Mouse (Mus musculus) embryonic facial prominence, embryonic 15.5 days (tissue): ENCODE data around the gene Col4a2. TPM values are rescaled to one million over a fixed set of nuclear protein-coding genes. Genes with fewer than 3 reads are reported as not detected.
A peak's percentile ranks its signal among the peaks of the same experiment; 100 is the strongest.

Source experiments
- ATAC-seq: fragments of 200-750 bp; cut with Nextera tagmentation; 2 replicates; pipeline ENCODE4 v1.8.0; 2017; ENCODE audit warnings: low read depth, moderate TSS enrichment; ENCODE audit not compliant: insufficient number of reproducible peaks, low FRiP score, low TSS enrichment
- H3K27ac ChIP-seq: fragments of 300-500 bp; sonication (generic); replicated peaks from 2 replicates; pipeline ENCODE4 v1.5.1; 2015; ENCODE audit warnings: mild to moderate bottlenecking, inconsistent platforms
- H3K27me3 ChIP-seq: fragments of 300-500 bp; sonication (generic); 2 replicates; pipeline ENCODE4 v1.6.1; 2015; ENCODE audit warnings: inconsistent platforms
- H3K36me3 ChIP-seq: fragments of 300-500 bp; sonication (generic); 2 replicates; pipeline ENCODE4 v1.6.1; 2015; ENCODE audit warnings: mild to moderate bottlenecking, inconsistent platforms
- H3K4me1 ChIP-seq: fragments of 300-500 bp; sonication (generic); 2 replicates; pipeline ENCODE4 v1.6.1; 2015; ENCODE audit warnings: inconsistent platforms
- H3K4me2 ChIP-seq: fragments of 300-500 bp; sonication (generic); replicated peaks from 2 replicates; pipeline ENCODE4 v1.6.1; 2015; ENCODE audit warnings: mild to moderate bottlenecking, inconsistent platforms
- H3K4me3 ChIP-seq: fragments of 300-500 bp; sonication (generic); replicated peaks from 2 replicates; pipeline ENCODE4 v1.5.1; 2015; ENCODE audit warnings: mild to moderate bottlenecking, inconsistent platforms
- H3K9ac ChIP-seq: fragments of 300-500 bp; sonication (generic); 2 replicates; pipeline ENCODE4 v1.6.1; 2015; ENCODE audit warnings: inconsistent platforms
- H3K9me3 ChIP-seq: fragments of 300-500 bp; sonication (generic); replicated peaks from 2 replicates; pipeline ENCODE4 v1.6.1; 2016; ENCODE audit warnings: inconsistent platforms
- WGBS: fragments of 180-500 bp; shearing (Covaris S2); methylation state at CpG from one replicate; pipeline ENCODE4 v1.1.7; 2015; 5-methylcytosine and 5-hydroxymethylcytosine counted together
- polyA plus RNA-seq: library from polyadenylated mRNA; unstranded; fragments of >200 nt; fragmentation: Nextera tagmentation; extraction: Ambion mirVana; gene quantifications from 2 replicates; pipeline ENCODE4 v1.2.1, GENCODE M21; 2015

The Col4a2 gene
- polyA plus RNA-seq, 1 experiment from 2014 or later = 86.9 TPM

- whole genome bisulfite sequencing = 4% methylated on average over 73 of the region's 73 CpGs
- H3K9ac ChIP-seq = peak within 1 kb of the TSS; percentile 85
- peaks cover 24% of the 10 kb centered on the region for H3K4me1 ChIP-seq
- peak within 1 kb of the TSS; percentile 76 for H3K27ac ChIP-seq
- H3K9me3 ChIP-seq = no peaks in the 10 kb centered on the region
- peak within 1 kb of the TSS; percentile 94 for H3K4me3 ChIP-seq
- peak within 1 kb of the TSS; percentile 84 for H3K4me2 ChIP-seq
- H3K36me3 ChIP-seq = peaks cover 4% of the 10 kb centered on the region
- peaks cover 11% of the 10 kb centered on the region; the same call in 1 of the 2 replicates for H3K27me3 ChIP-seq
- peak; percentile 95 for ATAC-seq
These were observed 184.7 kb downstream of the Col4a2 start, which contains the start of gene Naxd for GRCm38 (mm10) chr8:11497017-11497990. Gene Naxd (plus strand): TSS chr8:11497506.

GRCm38 (mm10) chr8:11498281-11498680, 185.7 kb downstream of the Col4a2 start:
- Histone ChIP-seq H3K9me3 (no peaks in the 10 kb centered on the region), H3K4me2 (peak overlapping the region; percentile 84), H3K4me3 (peak overlapping the region; percentile 94), H3K4me1 (peaks cover 24% of the 10 kb centered on the region), H3K27me3 (peaks cover 11% of the 10 kb centered on the region; the same call in 1 of the 2 replicates), H3K9ac (peak overlapping the region; percentile 85; the same call in 1 of the 2 replicates), H3K27ac (0 out of 2 replicates have a peak overlapping the region, but pooled peaks have one; percentile 44), H3K36me3 (peaks cover 13% of the 10 kb centered on the region)
- ATAC-seq = no peak
- WGBS = 59% methylated on average over 12 of the region's 12 CpGs

Other genes with a start within 250 kb of the Col4a2 start
- gene Col4a1, start within 50 bp of the Col4a2 start, polyA plus RNA-seq = 200 and 216 TPM in 2 replicates
- gene Rab20, start 165.9 kb downstream of the Col4a2 start, polyA plus RNA-seq = 2.0 and 2.1 TPM in 2 replicates
- gene Naxd, start 184.7 kb downstream of the Col4a2 start, polyA plus RNA-seq = 120 and 132 TPM in 2 replicates
- 28.7 and 31.4 TPM in 2 replicates for gene Cars2, start 238.0 kb downstream of the Col4a2 start, polyA plus RNA-seq
- 36.3 and 49.5 TPM in 2 replicates for gene Ing1, start 242.8 kb downstream of the Col4a2 start, polyA plus RNA-seq